Mouse (Mus musculus): ENCODE measurements around the gene Nudcd2.
"Not testable (repeated sequence)": the region's sequence is repeated elsewhere in the genome, so short reads cannot be mapped to it uniquely, and the experiment has no call there.

Gene Nudcd2

GRCm38 (mm10) chr11:40733339-40734174 lies at the start of gene Nudcd2, which contains the start of gene Hmmr:
Gene Nudcd2, plus strand, starts transcription at chr11:40733667.
Gene Hmmr, minus strand, starts transcription at chr11:40733422.
- DNase-seq (ENCODE audit: low read depth, low spot score), result peak; percentile 99

GRCm38 (mm10) chr11:40690444-40691127 lies 42.9 kb upstream of the Nudcd2 start:
- DNase-seq (ENCODE audit: low read depth, low spot score), result no peak

- DNase-seq (ENCODE audit: low read depth, low spot score), result no peak
Observed at GRCm38 (mm10) chr11:40692101-40692509, 41.4 kb upstream of the Nudcd2 start.

GRCm38 (mm10) chr11:40692511-40693365 lies 40.7 kb upstream of the Nudcd2 start:
- DNase-seq (ENCODE audit: low read depth, low spot score), result peak; percentile 87

GRCm38 (mm10) chr11:40693366-40693951 lies 40.0 kb upstream of the Nudcd2 start:
- DNase-seq (ENCODE audit: low read depth, low spot score), result no peak

GRCm38 (mm10) chr11:40694311-40695087 lies 39.0 kb upstream of the Nudcd2 start:
- DNase-seq (ENCODE audit: low read depth, low spot score), result peak; percentile 81

- DNase-seq (ENCODE audit: low read depth, low spot score), result no peak
Observed at GRCm38 (mm10) chr11:40695103-40695502, 38.4 kb upstream of the Nudcd2 start, which contains the start of gene Mat2b. Gene Mat2b, minus strand, starts transcription at chr11:40695203.

GRCm38 (mm10) chr11:40709899-40710298 lies 23.6 kb upstream of the Nudcd2 start:
- DNase-seq (ENCODE audit: low read depth, low spot score), result not testable (repeated sequence)

GRCm38 (mm10) chr11:40713858-40714257 lies 19.6 kb upstream of the Nudcd2 start:
- no peak for DNase-seq (ENCODE audit: low read depth, low spot score)

- no peak for DNase-seq (ENCODE audit: low read depth, low spot score)
Observed at GRCm38 (mm10) chr11:40715524-40715923, 17.9 kb upstream of the Nudcd2 start.

GRCm38 (mm10) chr11:40718324-40718723 lies 15.1 kb upstream of the Nudcd2 start:
- no peak for DNase-seq (ENCODE audit: low read depth, low spot score)

- no peak for DNase-seq (ENCODE audit: low read depth, low spot score)
Observed at GRCm38 (mm10) chr11:40732997-40733338, 499 bp upstream of the Nudcd2 start.

GRCm38 (mm10) chr11:40734251-40734752 lies 835 bp downstream of the Nudcd2 start:
- no peak for DNase-seq (ENCODE audit: low read depth, low spot score)

- no peak for DNase-seq (ENCODE audit: low read depth, low spot score)
Observed at GRCm38 (mm10) chr11:40737369-40737768, 3.9 kb downstream of the Nudcd2 start.

GRCm38 (mm10) chr11:40741605-40742262 lies 8.3 kb downstream of the Nudcd2 start:
- DNase-seq (ENCODE audit: low read depth, low spot score), result no peak

GRCm38 (mm10) chr11:40744348-40744747 lies 10.9 kb downstream of the Nudcd2 start:
- no peak for DNase-seq (ENCODE audit: low read depth, low spot score)

- DNase-seq (ENCODE audit: low read depth, low spot score), result no peak
Observed at GRCm38 (mm10) chr11:40746361-40746760, 12.9 kb downstream of the Nudcd2 start.

GRCm38 (mm10) chr11:40747716-40748115 lies 14.2 kb downstream of the Nudcd2 start:
- no peak for DNase-seq (ENCODE audit: low read depth, low spot score)

- no peak for DNase-seq (ENCODE audit: low read depth, low spot score)
Observed at GRCm38 (mm10) chr11:40753836-40754235, 20.4 kb downstream of the Nudcd2 start.

GRCm38 (mm10) chr11:40754664-40755107 lies 21.2 kb downstream of the Nudcd2 start:
- no peak for DNase-seq (ENCODE audit: low read depth, low spot score)

All from WW6 (cell line).